Mouse (Mus musculus) lung, embryonic 14.5 days (tissue): ENCODE measurements at regions not wholly inside any gene's neighbourhood (a gene's known extent, or its start where the extent isn't known, plus 50 kb on each side); places are given as distances from the start of the nearest gene placed in this dataset.
A peak's percentile ranks its signal among the peaks of the same experiment; 100 is the strongest.

ENCODE experiments used
- ATAC-seq: fragments of 200-750 bp; cut with Nextera tagmentation; 2 replicates; pipeline ENCODE4 v1.8.0; 2017; ENCODE audit warnings: mild to moderate bottlenecking, moderate TSS enrichment, moderate library complexity; ENCODE audit not compliant: insufficient read depth
- DNase-seq: peaks from one replicate; pipeline ENCODE4 v3.0.0-alpha.2; 2015
- H3K27ac ChIP-seq: fragments of 300-500 bp; sonication (generic); 2 replicates; pipeline ENCODE4 v1.5.1; 2014; ENCODE audit warnings: low read depth, mild to moderate bottlenecking, moderate library complexity
- H3K27me3 ChIP-seq: fragments of 300-500 bp; sonication (generic); 2 replicates; pipeline ENCODE4 v1.6.1; 2014; ENCODE audit warnings: low read length, control low read depth; ENCODE audit not compliant: insufficient read depth
- H3K36me3 ChIP-seq: fragments of 300-500 bp; sonication (generic); 2 replicates; pipeline ENCODE4 v1.6.1; 2014; ENCODE audit warnings: control low read depth; ENCODE audit not compliant: insufficient read depth
- H3K4me1 ChIP-seq: fragments of 300-500 bp; sonication (generic); 2 replicates; pipeline ENCODE4 v1.6.1; 2014; ENCODE audit warnings: antibody characterized with exemption, control low read depth; ENCODE audit not compliant: insufficient read depth
- H3K4me2 ChIP-seq: fragments of 300-500 bp; sonication (generic); 2 replicates; pipeline ENCODE4 v1.6.1; 2014; ENCODE audit warnings: mild to moderate bottlenecking
- H3K4me3 ChIP-seq: fragments of 300-500 bp; sonication (generic); 2 replicates; pipeline ENCODE4 v1.5.1; 2014; ENCODE audit warnings: low read depth, low read length
- H3K9ac ChIP-seq: fragments of 300-500 bp; sonication (generic); 2 replicates; pipeline ENCODE4 v1.6.1; 2014
- H3K9me3 ChIP-seq: fragments of 300-500 bp; sonication (generic); 2 replicates; pipeline ENCODE4 v1.6.1; 2016; ENCODE audit warnings: low read depth, low read length, control low read depth
- CTCF ChIP-seq: IDR thresholded peaks from 2 replicates; pipeline ENCODE4 v1.5.1; 2016; ENCODE audit warnings: antibody characterized with exemption, low read depth
- WGBS: fragments of 180-500 bp; shearing (Covaris S2); extraction: QIAGEN DNeasy Blood & Tissue Kit; methylation state at CpG from one replicate; pipeline ENCODE4 v1.1.7; 2014; 5-methylcytosine and 5-hydroxymethylcytosine counted together

DNA sequence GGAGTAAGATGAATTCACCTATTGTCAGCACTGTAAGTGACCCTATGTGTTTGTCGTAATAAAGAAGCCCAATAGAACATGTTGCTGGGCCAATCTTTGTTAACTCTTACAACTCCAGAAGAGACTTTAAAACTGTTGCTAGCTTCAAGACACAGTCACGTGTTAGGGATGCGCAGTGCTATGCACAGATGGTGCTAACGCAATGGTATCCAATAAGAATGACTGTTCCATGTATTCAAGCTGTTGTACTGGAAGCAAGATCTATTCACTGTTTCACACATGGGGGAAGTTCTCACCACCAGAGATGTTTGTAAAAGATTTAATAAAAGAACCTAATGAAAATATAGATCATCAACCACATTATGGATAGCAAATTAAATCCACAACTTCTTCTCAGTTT lies 108.7 kb upstream of the Itga4 start:
- ATAC-seq = no peak
- H3K27ac ChIP-seq = no peak overlapping the region
- no peak for TF ChIP-seq CTCF
- no peak overlapping the region for H3K4me2 ChIP-seq
- 93% methylated on average over 4 of the region's 4 CpGs for WGBS
- H3K4me3 ChIP-seq = no peak overlapping the region
- H3K36me3 ChIP-seq = no peaks in the 10 kb centered on the region
- no peak overlapping the region for H3K9ac ChIP-seq
- no peak for DNase-seq
- peaks cover 9% of the 10 kb centered on the region for H3K4me1 ChIP-seq
- H3K9me3 ChIP-seq = no peaks in the 10 kb centered on the region
- no peaks in the 10 kb centered on the region for H3K27me3 ChIP-seq

DNA sequence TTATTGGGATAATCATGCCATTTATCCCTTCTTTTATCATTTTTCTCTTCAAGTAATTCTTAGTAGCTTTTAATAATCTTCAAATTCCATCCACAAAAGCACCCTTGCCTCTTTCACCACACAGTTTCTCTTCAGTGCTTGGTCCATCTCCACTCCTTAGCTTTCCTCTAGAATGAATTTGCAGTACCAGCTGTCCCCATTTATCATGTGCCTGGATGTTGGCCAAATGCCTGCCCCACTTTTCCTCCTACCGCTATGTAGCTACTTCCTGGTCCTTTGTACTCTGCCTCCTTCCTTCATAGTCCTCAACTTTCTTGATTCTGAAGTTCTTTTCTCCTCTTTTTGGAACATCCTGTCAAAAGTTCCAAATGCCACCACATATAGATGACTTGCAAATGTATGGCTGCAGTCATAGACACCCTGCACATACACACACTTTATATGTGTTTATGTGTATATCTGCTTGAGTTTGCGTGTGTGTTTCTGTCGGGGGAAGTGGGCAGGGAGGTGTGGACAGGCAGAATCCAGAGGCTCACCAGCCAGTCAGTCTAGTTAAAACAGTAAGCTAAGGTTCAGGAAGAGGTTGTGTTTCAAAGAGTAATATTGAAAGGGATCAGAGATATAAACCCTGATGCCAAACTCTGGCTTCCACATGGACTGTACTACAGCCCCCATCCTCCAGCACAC lies 106.1 kb upstream of the Itga4 start:
- DNase-seq (peak; percentile 80), ATAC-seq (peak; percentile 77)
- 27% methylated on average over 3 of the region's 3 CpGs for WGBS
- Histone ChIP-seq H3K9me3 (no peaks in the 10 kb centered on the region), H3K27ac (peak overlapping the region; percentile 30; the same call in 1 of the 2 replicates), H3K9ac (no peak overlapping the region), H3K4me1 (peaks cover 9% of the 10 kb centered on the region), H3K27me3 (no peaks in the 10 kb centered on the region), H3K36me3 (no peaks in the 10 kb centered on the region), H3K4me3 (no peak overlapping the region), H3K4me2 (peak overlapping the region; percentile 23; the same call in 1 of the 2 replicates)
- TF ChIP-seq CTCF = no peak

DNA sequence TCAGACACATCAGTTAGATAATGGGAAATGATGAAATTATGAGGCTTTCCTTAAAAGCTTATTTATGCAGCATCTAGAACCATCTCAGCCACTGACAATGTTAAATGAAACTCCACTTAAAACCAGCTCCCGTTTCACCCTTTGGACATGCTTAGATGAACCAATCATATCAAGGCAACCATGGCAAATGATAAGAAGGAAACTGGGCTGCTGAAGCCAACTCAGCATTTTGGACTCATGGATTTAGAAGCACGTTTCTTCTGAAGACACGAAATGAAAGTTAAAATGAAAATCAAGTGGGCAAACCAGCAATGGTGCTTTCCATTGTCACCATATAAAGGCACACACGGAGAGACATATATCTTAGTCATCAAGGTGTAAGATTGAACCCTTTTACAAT lies 103.6 kb upstream of the Itga4 start:
- Histone ChIP-seq H3K4me2 (no peak overlapping the region), H3K27ac (no peak overlapping the region), H3K4me3 (no peak overlapping the region), H3K36me3 (no peaks in the 10 kb centered on the region), H3K9me3 (no peaks in the 10 kb centered on the region), H3K4me1 (peaks cover 9% of the 10 kb centered on the region), H3K27me3 (no peaks in the 10 kb centered on the region), H3K9ac (no peak overlapping the region)
- 84% methylated on average over 4 of the region's 4 CpGs for WGBS
- no peak for TF ChIP-seq CTCF
- DNase-seq (no peak), ATAC-seq (no peak)

DNA sequence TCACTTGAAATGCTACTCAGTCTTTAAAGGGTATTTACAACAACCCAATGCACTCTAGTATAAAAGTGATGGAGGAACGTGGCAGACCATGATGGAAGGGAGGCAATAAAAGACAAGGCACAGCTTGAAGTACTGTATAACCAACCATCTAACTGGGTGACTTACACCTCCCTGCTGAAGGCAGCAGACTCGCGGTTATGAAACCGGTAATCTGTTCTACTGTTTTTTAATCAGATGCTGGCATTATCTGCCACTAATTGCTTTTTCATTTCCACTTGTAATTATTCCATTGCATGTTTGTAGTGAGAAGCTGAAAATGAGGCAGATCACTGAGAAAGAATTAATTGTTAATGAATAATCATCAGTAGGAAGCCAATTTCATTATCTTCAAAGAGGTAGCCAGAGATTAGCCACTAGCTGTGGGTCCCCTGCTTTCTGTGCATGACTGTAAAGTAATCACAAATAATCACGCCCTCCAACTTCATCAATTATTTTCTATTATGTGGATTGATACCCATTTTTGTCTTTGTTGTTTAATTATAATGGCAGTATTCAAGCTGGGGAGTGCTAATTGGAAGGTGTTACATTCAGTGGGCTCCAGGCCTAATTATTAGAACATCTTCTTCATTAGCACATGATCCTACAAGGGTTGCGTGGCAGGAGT lies 103.1 kb upstream of the Itga4 start:
- ATAC-seq (no peak), DNase-seq (no peak)
- no peak for TF ChIP-seq CTCF
- no peaks in the 10 kb centered on the region for H3K27me3 ChIP-seq
- no peak overlapping the region for H3K27ac ChIP-seq
- H3K4me3 ChIP-seq = no peak overlapping the region
- H3K9ac ChIP-seq = no peak overlapping the region
- no peaks in the 10 kb centered on the region for H3K9me3 ChIP-seq
- peaks cover 9% of the 10 kb centered on the region for H3K4me1 ChIP-seq
- no peaks in the 10 kb centered on the region for H3K36me3 ChIP-seq
- 84% methylated on average over 6 of the region's 6 CpGs for WGBS
- no peak overlapping the region for H3K4me2 ChIP-seq

DNA sequence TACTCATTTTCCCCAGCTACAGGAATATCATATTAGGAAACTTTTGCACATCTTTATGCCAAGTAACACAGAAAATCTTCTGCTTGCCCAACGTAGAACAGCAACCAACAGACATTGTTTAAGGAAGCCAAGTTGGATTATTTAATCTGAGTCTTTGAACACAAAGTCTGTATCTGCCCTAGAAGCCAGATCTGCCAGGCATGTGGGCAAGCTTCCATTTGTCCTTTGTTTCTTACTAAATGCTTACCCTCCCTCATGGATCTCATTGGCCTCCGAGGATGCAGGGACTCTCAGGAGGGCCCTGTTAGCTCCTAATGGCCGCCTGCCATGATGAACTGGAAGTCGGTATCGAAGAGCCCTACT lies 102.5 kb upstream of the Itga4 start:
- no peak overlapping the region for H3K4me2 ChIP-seq
- H3K9ac ChIP-seq = no peak overlapping the region
- DNase-seq = no peak
- H3K27me3 ChIP-seq = no peaks in the 10 kb centered on the region
- TF ChIP-seq CTCF = no peak
- H3K9me3 ChIP-seq = no peaks in the 10 kb centered on the region
- no peak for ATAC-seq
- no peak overlapping the region for H3K4me3 ChIP-seq
- H3K4me1 ChIP-seq = peaks cover 9% of the 10 kb centered on the region
- WGBS = 86% methylated on average over 5 of the region's 5 CpGs
- H3K27ac ChIP-seq = no peak overlapping the region
- H3K36me3 ChIP-seq = no peaks in the 10 kb centered on the region

DNA sequence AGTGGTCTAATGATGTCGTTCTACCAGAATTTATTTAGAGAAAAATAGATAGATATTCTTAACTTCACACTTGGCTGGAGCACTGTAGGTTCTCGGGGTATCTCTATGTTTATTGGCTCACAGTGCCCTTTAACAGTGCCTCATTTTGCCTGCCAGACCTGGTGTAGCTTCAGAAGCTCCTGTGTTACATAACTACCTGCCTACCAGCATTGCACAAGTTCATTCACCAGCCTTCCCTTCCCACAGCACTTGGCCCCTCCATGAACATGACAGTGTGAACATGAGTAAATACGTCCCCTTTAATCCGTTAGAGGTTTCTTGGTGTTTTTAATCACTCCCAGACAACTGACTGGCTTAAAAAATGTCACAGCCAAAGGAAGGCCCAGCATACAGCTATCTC lies 102.2 kb upstream of the Itga4 start:
- Histone ChIP-seq H3K4me2 (no peak overlapping the region), H3K9me3 (no peaks in the 10 kb centered on the region), H3K36me3 (no peaks in the 10 kb centered on the region), H3K27ac (no peak overlapping the region), H3K27me3 (no peaks in the 10 kb centered on the region), H3K9ac (no peak overlapping the region), H3K4me3 (no peak overlapping the region), H3K4me1 (peaks cover 9% of the 10 kb centered on the region)
- no peak for TF ChIP-seq CTCF
- ATAC-seq (no peak), DNase-seq (no peak)
- WGBS = 67% methylated on average over 4 of the region's 4 CpGs

DNA sequence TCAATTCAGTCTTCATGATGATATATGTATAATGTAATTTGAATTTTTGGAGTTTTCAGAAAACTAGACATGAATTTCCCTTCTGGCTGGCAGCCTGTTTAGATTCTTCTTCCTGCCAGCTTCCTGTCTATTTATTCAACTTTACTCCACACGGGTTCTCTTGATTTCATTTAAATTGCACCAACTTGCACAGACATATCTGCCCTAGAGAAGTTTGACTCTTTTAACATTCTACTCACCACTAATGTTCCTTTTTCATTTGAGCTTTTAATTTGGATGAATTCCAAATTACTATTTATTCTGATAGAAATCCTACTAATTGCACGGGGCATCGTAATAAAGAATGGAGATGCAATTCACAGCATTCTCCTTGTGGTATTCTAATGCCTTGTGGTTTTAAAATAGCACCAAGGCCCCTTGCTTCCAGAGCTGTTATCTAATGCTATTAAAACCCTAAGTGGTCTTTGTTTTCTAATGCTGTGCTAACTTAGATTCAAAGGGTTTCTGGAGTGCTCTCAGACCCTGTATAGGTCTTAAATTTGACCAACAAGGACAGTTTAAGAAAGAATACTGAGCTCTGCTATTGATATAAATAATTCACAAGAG lies 96.7 kb upstream of the Itga4 start:
- ATAC-seq (no peak), DNase-seq (no peak)
- TF ChIP-seq CTCF = no peak
- Histone ChIP-seq H3K4me3 (no peak overlapping the region), H3K9ac (no peak overlapping the region), H3K27ac (no peak overlapping the region), H3K4me2 (no peak overlapping the region), H3K27me3 (no peaks in the 10 kb centered on the region), H3K9me3 (no peaks in the 10 kb centered on the region), H3K4me1 (no peaks in the 10 kb centered on the region), H3K36me3 (no peaks in the 10 kb centered on the region)
- WGBS = 55% methylated on average over 3 of the region's 3 CpGs
